Mouse (Mus musculus): ENCODE results near the gene Erc2. TPM values are rescaled to one million over a fixed set of nuclear protein-coding genes. Genes with fewer than 3 reads are reported as not detected.
A peak's percentile ranks its signal among the peaks of the same experiment; 100 is the strongest.

The Erc2 gene
- total and polyA plus RNA-seq, 2 experiments, result 6.1 to 7.0 TPM

DNA sequence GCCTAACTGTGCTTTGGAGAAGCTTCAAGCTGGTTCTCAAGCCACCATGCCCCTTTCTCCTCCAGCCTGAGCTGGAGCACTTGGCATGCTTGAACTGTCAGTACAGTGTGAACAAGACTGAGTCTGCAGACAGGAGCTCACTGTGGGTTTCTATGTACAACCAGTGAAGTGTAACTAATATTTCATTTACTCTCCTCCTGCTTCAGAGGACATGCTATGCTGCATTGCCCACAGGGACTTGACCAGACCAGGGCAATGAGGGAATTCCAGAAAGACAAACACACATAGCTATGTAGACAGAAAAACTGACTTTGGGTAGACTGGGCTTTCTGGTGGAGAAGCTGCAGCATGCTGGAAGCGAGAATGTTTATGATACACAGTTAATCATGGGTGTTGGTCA lies 311.3 kb downstream of the Erc2 start:
- TF ChIP-seq CTCF (IDR thresholded peaks at IDR 0.05; ENCODE audit: low read depth, low read length) (no peak), POLR2A (IDR thresholded peaks at IDR 0.05; ENCODE audit: extremely low read depth, insufficient read depth, low read length) (no peak)
- Histone ChIP-seq H3K27ac (replicated peaks; ENCODE audit: insufficient read depth, low read depth, low read length) (no peak overlapping the region), H3K27me3 (ENCODE audit: control insufficient read depth, insufficient read depth, low read length) (no peaks in the 10 kb centered on the region), H3K9ac (ENCODE audit: low read depth, low read length) (no peak overlapping the region), H3K36me3 (ENCODE audit: control insufficient read depth, insufficient read depth, low read length) (no peaks in the 10 kb centered on the region), H3K79me2 (ENCODE audit: control insufficient read depth, insufficient read depth, low read length) (no peaks in the 10 kb centered on the region), H3K4me3 (ENCODE audit: insufficient read depth, low read depth, low read length) (no peak overlapping the region), H3K4me1 (ENCODE audit: control insufficient read depth, insufficient read depth, low read length) (no peaks in the 10 kb centered on the region)
- WGBS, result 74% methylated on average over 1 of the region's 1 CpGs
- no peak for DNase-seq (ENCODE audit: extremely low read depth, low read depth, low spot score)

DNA sequence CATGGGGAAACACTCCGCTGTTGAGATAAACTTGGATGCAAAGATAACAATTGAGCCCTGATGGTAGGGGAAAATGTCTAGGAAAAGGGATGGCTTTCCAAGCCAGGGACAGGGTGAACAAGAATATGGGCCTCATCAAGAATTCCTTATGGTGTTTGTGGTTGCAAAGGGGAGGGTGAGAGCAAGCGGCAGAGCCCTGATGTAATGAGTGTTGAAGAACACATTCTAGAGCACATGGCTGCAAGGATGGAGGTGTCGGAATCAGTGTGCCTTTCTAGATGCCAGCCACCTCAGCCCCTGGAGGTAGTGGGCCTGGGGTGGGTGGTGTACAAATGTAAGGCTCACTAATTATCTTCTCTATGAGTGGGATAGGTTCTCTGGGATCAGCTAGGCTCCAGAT lies 313.5 kb downstream of the Erc2 start:
- no peaks in the 10 kb centered on the region for H3K79me2 ChIP-seq (ENCODE audit: control insufficient read depth, insufficient read depth, low read length)
- 94% methylated on average over 3 of the region's 3 CpGs for WGBS
- H3K4me1 ChIP-seq (ENCODE audit: control insufficient read depth, insufficient read depth, low read length), result no peaks in the 10 kb centered on the region
- no peak for DNase-seq (ENCODE audit: extremely low read depth, low read depth, low spot score)
- no peak overlapping the region for H3K9ac ChIP-seq (ENCODE audit: low read depth, low read length)
- H3K27ac ChIP-seq (replicated peaks; ENCODE audit: insufficient read depth, low read depth, low read length), result no peak overlapping the region
- no peaks in the 10 kb centered on the region for H3K27me3 ChIP-seq (ENCODE audit: control insufficient read depth, insufficient read depth, low read length)
- no peaks in the 10 kb centered on the region for H3K36me3 ChIP-seq (ENCODE audit: control insufficient read depth, insufficient read depth, low read length)
- no peak overlapping the region for H3K4me3 ChIP-seq (ENCODE audit: insufficient read depth, low read depth, low read length)
- TF ChIP-seq CTCF (IDR thresholded peaks at IDR 0.05; ENCODE audit: low read depth, low read length), result no peak

DNA sequence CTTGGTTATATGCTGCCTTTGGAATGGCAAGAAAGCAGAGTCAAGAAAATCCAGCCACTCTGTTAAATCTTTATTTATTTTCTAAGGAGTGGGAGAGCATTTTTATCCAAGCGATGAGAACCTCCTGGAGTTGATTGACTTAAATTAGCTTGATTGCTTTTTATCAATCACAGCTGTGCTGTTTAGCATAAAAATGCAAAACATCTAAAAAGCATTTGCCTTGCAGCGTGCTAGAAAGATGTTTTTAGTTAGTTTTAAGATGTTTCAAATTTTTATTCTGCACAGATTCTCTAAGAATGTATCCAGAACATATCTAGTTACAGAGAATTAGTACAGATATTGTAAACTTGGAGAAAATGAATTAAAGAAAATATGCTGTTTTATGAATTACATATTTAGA lies 315.7 kb downstream of the Erc2 start:
- no peak overlapping the region for H3K9ac ChIP-seq (ENCODE audit: low read depth, low read length)
- TF ChIP-seq POLR2A (IDR thresholded peaks at IDR 0.05; ENCODE audit: extremely low read depth, insufficient read depth, low read length) (no peak), CTCF (IDR thresholded peaks at IDR 0.05; ENCODE audit: low read depth, low read length) (no peak)
- H3K36me3 ChIP-seq (ENCODE audit: control insufficient read depth, insufficient read depth, low read length), result no peaks in the 10 kb centered on the region
- H3K4me1 ChIP-seq (ENCODE audit: control insufficient read depth, insufficient read depth, low read length), result no peaks in the 10 kb centered on the region
- H3K27me3 ChIP-seq (ENCODE audit: control insufficient read depth, insufficient read depth, low read length), result no peaks in the 10 kb centered on the region
- no peak overlapping the region for H3K27ac ChIP-seq (replicated peaks; ENCODE audit: insufficient read depth, low read depth, low read length)
- no peak for DNase-seq (ENCODE audit: extremely low read depth, low read depth, low spot score)
- no peaks in the 10 kb centered on the region for H3K79me2 ChIP-seq (ENCODE audit: control insufficient read depth, insufficient read depth, low read length)
- no peak overlapping the region for H3K4me3 ChIP-seq (ENCODE audit: insufficient read depth, low read depth, low read length)
- 83% methylated on average over 2 of the region's 2 CpGs for WGBS

DNA sequence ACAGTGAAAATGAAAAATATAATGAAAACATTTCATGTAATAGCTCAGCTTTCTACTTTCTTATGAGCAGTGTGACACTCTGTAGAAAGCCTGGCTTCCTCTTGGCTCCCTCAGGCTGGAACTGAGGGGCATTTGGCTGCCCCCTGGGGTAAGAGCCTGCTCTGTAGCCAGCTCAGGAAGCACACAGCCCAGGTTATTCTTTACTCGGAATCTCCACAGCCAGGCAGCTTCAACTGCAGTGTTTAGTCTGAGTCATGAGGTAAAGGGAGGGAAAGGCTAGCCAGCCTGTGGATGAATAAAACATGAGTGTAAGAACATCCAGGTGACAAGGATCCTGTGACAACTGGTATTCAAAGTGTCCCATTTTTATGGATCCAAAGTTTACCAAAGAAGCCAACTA lies 323.0 kb downstream of the Erc2 start:
- DNase-seq (ENCODE audit: extremely low read depth, low read depth, low spot score), result peak; percentile 8

DNA sequence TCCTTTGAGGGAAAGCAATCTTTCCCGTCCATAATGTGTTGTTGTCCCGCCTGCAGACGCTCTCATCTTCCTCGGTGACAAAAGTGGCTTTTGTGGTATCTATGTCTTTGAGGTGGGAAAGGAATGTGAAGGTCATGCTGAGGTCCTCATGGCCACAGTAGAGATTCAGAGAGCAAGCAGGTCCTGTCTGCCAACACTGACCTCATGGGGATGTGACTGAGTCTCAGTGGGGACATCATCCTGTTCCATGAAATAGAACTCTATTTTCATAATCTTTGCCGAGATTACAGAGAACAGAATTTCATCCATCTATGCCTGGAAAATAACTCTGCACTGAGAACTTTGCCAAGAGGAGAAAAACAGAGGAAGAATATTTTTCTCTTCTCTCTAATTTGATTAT lies 324.0 kb downstream of the Erc2 start:
- Histone ChIP-seq H3K4me1 (ENCODE audit: control insufficient read depth, insufficient read depth, low read length) (no peaks in the 10 kb centered on the region; the same call in 1 of the 2 replicates), H3K36me3 (ENCODE audit: control insufficient read depth, insufficient read depth, low read length) (no peaks in the 10 kb centered on the region), H3K27ac (replicated peaks; ENCODE audit: insufficient read depth, low read depth, low read length) (no peak overlapping the region), H3K9ac (ENCODE audit: low read depth, low read length) (no peak overlapping the region), H3K4me3 (ENCODE audit: insufficient read depth, low read depth, low read length) (no peak overlapping the region), H3K27me3 (ENCODE audit: control insufficient read depth, insufficient read depth, low read length) (no peaks in the 10 kb centered on the region), H3K79me2 (ENCODE audit: control insufficient read depth, insufficient read depth, low read length) (no peaks in the 10 kb centered on the region)
- TF ChIP-seq POLR2A (IDR thresholded peaks at IDR 0.05; ENCODE audit: extremely low read depth, insufficient read depth, low read length) (no peak), CTCF (IDR thresholded peaks at IDR 0.05; ENCODE audit: low read depth, low read length) (no peak)
- WGBS, result 81% methylated on average over 5 of the region's 5 CpGs
- DNase-seq (ENCODE audit: extremely low read depth, low read depth, low spot score), result no peak

More for the DNA sequence above, 323.0 kb downstream of the Erc2 start:
- Histone ChIP-seq H3K4me3 (ENCODE audit: insufficient read depth, low read depth, low read length) (no peak overlapping the region), H3K27ac (replicated peaks; ENCODE audit: insufficient read depth, low read depth, low read length) (no peak overlapping the region), H3K79me2 (ENCODE audit: control insufficient read depth, insufficient read depth, low read length) (no peaks in the 10 kb centered on the region), H3K4me1 (ENCODE audit: control insufficient read depth, insufficient read depth, low read length) (no peaks in the 10 kb centered on the region; the same call in 1 of the 2 replicates), H3K27me3 (ENCODE audit: control insufficient read depth, insufficient read depth, low read length) (no peaks in the 10 kb centered on the region), H3K36me3 (ENCODE audit: control insufficient read depth, insufficient read depth, low read length) (no peaks in the 10 kb centered on the region), H3K9ac (ENCODE audit: low read depth, low read length) (no peak overlapping the region)
- WGBS, result 8% methylated on average over 1 of the region's 1 CpGs
- TF ChIP-seq POLR2A (IDR thresholded peaks at IDR 0.05; ENCODE audit: extremely low read depth, insufficient read depth, low read length), result no peak
- TF ChIP-seq CTCF (IDR thresholded peaks at IDR 0.05; ENCODE audit: low read depth, low read length), result no peak

DNA sequence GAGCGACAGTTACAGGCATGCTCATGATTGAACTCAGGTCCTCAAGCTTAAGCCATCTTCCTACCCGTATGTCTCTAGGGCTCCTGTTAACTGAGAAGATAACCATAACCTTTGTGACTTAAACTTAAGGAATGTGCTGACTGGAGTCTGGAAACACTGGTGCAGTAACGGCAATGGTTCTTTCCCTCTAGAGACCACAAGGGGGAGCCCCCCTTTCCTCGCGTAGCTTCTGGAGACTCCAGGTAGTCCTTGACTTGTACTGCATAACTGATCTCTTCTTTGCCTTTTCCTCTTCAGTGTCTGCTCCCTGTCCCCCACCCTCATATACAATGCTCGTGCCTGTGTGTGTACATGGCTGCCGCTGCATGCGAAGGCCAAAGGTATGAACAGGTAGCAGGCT lies 326.2 kb downstream of the Erc2 start:
- Histone ChIP-seq H3K9ac (ENCODE audit: low read depth, low read length) (no peak overlapping the region), H3K36me3 (ENCODE audit: control insufficient read depth, insufficient read depth, low read length) (no peaks in the 10 kb centered on the region), H3K4me1 (ENCODE audit: control insufficient read depth, insufficient read depth, low read length) (no peaks in the 10 kb centered on the region; the same call in 1 of the 2 replicates), H3K27me3 (ENCODE audit: control insufficient read depth, insufficient read depth, low read length) (no peaks in the 10 kb centered on the region), H3K79me2 (ENCODE audit: control insufficient read depth, insufficient read depth, low read length) (no peaks in the 10 kb centered on the region), H3K27ac (replicated peaks; ENCODE audit: insufficient read depth, low read depth, low read length) (no peak overlapping the region), H3K4me3 (ENCODE audit: insufficient read depth, low read depth, low read length) (no peak overlapping the region)
- WGBS, result 70% methylated on average over 8 of the region's 8 CpGs
- TF ChIP-seq POLR2A (IDR thresholded peaks at IDR 0.05; ENCODE audit: extremely low read depth, insufficient read depth, low read length), result no peak
- TF ChIP-seq CTCF (IDR thresholded peaks at IDR 0.05; ENCODE audit: low read depth, low read length), result peak; percentile 16; the same call in 1 of the 2 replicates
- no peak for DNase-seq (ENCODE audit: extremely low read depth, low read depth, low spot score)
